Mouse (Mus musculus) MEL (cell line): Measurements from ENCODE around the gene Olfr820.
"Not testable (repeated sequence)": the region's sequence is repeated elsewhere in the genome, so short reads cannot be mapped to it uniquely, and the experiment has no call there.

Experiments
- CTCF ChIP-seq, 3 experiments: IDR thresholded peaks in 2 of 3; conservative IDR thresholded peaks in 1 of 3; 2 replicates each; pipeline ENCODE4 v1.5.1; 2011 to 2012; ENCODE audit warnings: low read length in 3 of 3, low read depth in 2 of 3, mild to moderate bottlenecking in 2 of 3, improper control_type of control experiment in 1 of 3, inconsistent platforms in 1 of 3, mixed read lengths in 1 of 3, moderate library complexity in 1 of 3; ENCODE audit not compliant: control insufficient read depth in 1 of 3, insufficient read depth in 1 of 3, poor library complexity in 1 of 3, severe bottlenecking in 1 of 3
- GABPA ChIP-seq: IDR thresholded peaks from 2 replicates; pipeline ENCODE4 v1.6.1; 2012; ENCODE audit warnings: low read depth, mild to moderate bottlenecking, inconsistent platforms, low read length, improper control_type of control experiment, moderate library complexity
- HCFC1 ChIP-seq: IDR thresholded peaks from 2 replicates; pipeline ENCODE4 v1.6.1; 2012; ENCODE audit warnings: low read depth, mild to moderate bottlenecking, inconsistent platforms, low read length, improper control_type of control experiment, moderate library complexity
- JUND ChIP-seq: IDR thresholded peaks from 2 replicates; pipeline ENCODE4 v1.6.1; 2011; ENCODE audit warnings: low read depth, mild to moderate bottlenecking, improper control_type of control experiment, low read length
- MXI1 ChIP-seq: IDR thresholded peaks from 2 replicates; pipeline ENCODE4 v1.6.1; 2011; ENCODE audit warnings: mild to moderate bottlenecking, low read depth, low read length, improper control_type of control experiment
- MYB ChIP-seq: IDR thresholded peaks from 2 replicates; pipeline ENCODE4 v1.6.1; 2011; ENCODE audit warnings: mild to moderate bottlenecking, low read depth, low read length, improper control_type of control experiment
- TBP ChIP-seq: IDR thresholded peaks from 2 replicates; pipeline ENCODE4 v1.8.0; 2011; ENCODE audit warnings: low read depth, low read length, improper control_type of control experiment
- TCF12 ChIP-seq: IDR thresholded peaks from 2 replicates; pipeline ENCODE4 v1.6.1; 2014; ENCODE audit warnings: low read depth, mild to moderate bottlenecking, inconsistent platforms, low read length, improper control_type of control experiment, moderate library complexity

GRCm38 (mm10) chr10:129966232-129966631 is 46.2 kb upstream of the Olfr820 start:
- TF ChIP-seq MXI1; HCFC1; JUND; MYB; TBP; CTCF (IDR thresholded peaks at IDR 0.05 in 2 of 3, conservative IDR thresholded peaks at IDR 0.05 in 1 of 3; ENCODE audit: control insufficient read depth in 1 of 3, insufficient read depth in 1 of 3, low read depth in 2 of 3, low read length in 3 of 3, poor library complexity in 1 of 3, severe bottlenecking in 1 of 3); TCF12; GABPA: not testable (repeated sequence)
